Mouse (Mus musculus): ENCODE measurements at regions not wholly inside any gene's neighbourhood (a gene's known extent, or its start where the extent isn't known, plus 50 kb on each side); places are given as distances from the start of the nearest gene placed in this dataset.
"Not testable (repeated sequence)": the region's sequence is repeated elsewhere in the genome, so short reads cannot be mapped to it uniquely, and the experiment has no call there.

DNA sequence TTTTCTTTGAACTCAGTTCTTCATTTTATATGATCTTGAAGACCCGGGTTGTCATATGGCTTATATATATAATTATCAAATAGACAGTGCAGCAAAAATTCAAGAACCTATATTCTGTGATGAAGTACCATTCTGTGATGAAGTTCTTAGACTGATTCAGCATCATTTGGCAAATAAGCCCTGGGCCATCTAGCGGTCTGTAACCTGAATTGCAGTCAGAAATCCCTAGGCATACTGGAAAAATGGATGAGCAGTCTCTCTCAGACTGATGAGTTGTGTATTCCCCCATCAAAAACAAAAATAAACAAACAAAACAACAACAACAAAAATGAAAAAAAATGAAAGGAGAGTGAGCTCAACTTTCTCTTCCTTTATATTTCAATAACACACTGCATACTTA, 232.3 kb downstream of the Ppp1r3a start:
- Histone ChIP-seq H3K4me1 (no peaks in the 10 kb centered on the region), H3K9me3 (replicated peaks) (no peaks in the 10 kb centered on the region), H3K4me3 (no peak overlapping the region), H3K36me3 (no peaks in the 10 kb centered on the region), H3K27ac (no peak overlapping the region), H3K4me2 (replicated peaks) (no peak overlapping the region), H3K9ac (no peak overlapping the region), H3K27me3 (no peaks in the 10 kb centered on the region)
- ATAC-seq (ENCODE audit: low FRiP score), result no peak
- 19% methylated on average over 2 of the region's 2 CpGs for WGBS

DNA sequence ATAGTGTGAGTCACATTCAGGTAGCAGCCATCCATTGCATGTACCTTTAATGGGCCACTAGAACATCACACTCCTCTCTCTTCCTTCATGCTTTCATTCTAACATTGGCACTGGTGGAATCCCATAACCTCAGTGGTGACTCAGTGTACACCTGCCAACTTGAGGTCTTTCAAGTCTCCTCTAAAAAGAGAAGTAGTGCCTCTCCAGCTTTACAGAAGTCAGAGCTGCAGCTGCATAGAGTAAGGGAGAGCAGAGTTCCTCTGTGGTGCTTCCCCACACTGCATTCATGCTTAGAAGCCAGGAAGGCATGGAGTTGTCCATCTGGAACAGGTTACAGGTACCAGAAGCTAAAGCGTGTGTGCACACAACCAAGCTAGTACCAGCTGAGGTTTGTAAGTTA, 233.8 kb downstream of the Ppp1r3a start:
- 85% methylated on average over 1 of the region's 1 CpGs for WGBS
- H3K4me1 ChIP-seq, result no peaks in the 10 kb centered on the region
- H3K9me3 ChIP-seq (replicated peaks), result no peaks in the 10 kb centered on the region
- no peak overlapping the region for H3K4me3 ChIP-seq
- H3K27ac ChIP-seq, result no peak overlapping the region
- H3K36me3 ChIP-seq, result no peaks in the 10 kb centered on the region
- no peak overlapping the region for H3K4me2 ChIP-seq (replicated peaks)
- no peak for ATAC-seq (ENCODE audit: low FRiP score)
- no peaks in the 10 kb centered on the region for H3K27me3 ChIP-seq
- no peak overlapping the region for H3K9ac ChIP-seq

- Histone ChIP-seq H3K27ac (no peak overlapping the region), H3K4me1 (no peaks in the 10 kb centered on the region), H3K9me3 (replicated peaks) (no peaks in the 10 kb centered on the region), H3K4me2 (replicated peaks) (no peak overlapping the region), H3K36me3 (no peaks in the 10 kb centered on the region), H3K27me3 (no peaks in the 10 kb centered on the region), H3K4me3 (no peak overlapping the region), H3K9ac (no peak overlapping the region)
- WGBS, result 70% methylated on average over 1 of the region's 1 CpGs
- no peak for ATAC-seq (ENCODE audit: low FRiP score)
Observed at GRCm38 (mm10) chr6:14504171-14504570, 250.9 kb downstream of the Ppp1r3a start.

- ATAC-seq (ENCODE audit: low FRiP score), result no peak
- Histone ChIP-seq H3K27ac (no peak overlapping the region), H3K27me3 (no peaks in the 10 kb centered on the region), H3K9me3 (replicated peaks) (no peaks in the 10 kb centered on the region), H3K4me3 (no peak overlapping the region), H3K4me1 (no peaks in the 10 kb centered on the region), H3K9ac (no peak overlapping the region), H3K36me3 (no peaks in the 10 kb centered on the region), H3K4me2 (replicated peaks) (no peak overlapping the region)
- WGBS, result 84% methylated on average over 2 of the region's 2 CpGs
Observed at GRCm38 (mm10) chr6:14500663-14501062, 254.4 kb downstream of the Ppp1r3a start.

GRCm38 (mm10) chr6:14499882-14500281, 255.2 kb downstream of the Ppp1r3a start:
- not testable (repeated sequence) for H3K27me3 ChIP-seq; H3K27ac ChIP-seq; H3K4me1 ChIP-seq; H3K9me3 ChIP-seq (replicated peaks); ATAC-seq (ENCODE audit: low FRiP score); H3K4me2 ChIP-seq (replicated peaks); H3K9ac ChIP-seq; H3K36me3 ChIP-seq; H3K4me3 ChIP-seq
- WGBS, result 54% methylated on average over 1 of the region's 1 CpGs

GRCm38 (mm10) chr6:14486642-14487041, 268.4 kb downstream of the Ppp1r3a start:
- not testable (repeated sequence) for H3K36me3 ChIP-seq; H3K27me3 ChIP-seq; H3K27ac ChIP-seq; H3K9ac ChIP-seq; H3K4me2 ChIP-seq (replicated peaks); H3K4me1 ChIP-seq; ATAC-seq (ENCODE audit: low FRiP score); H3K4me3 ChIP-seq; H3K9me3 ChIP-seq (replicated peaks)
- WGBS, result 62% methylated on average over 3 of the region's 3 CpGs

DNA sequence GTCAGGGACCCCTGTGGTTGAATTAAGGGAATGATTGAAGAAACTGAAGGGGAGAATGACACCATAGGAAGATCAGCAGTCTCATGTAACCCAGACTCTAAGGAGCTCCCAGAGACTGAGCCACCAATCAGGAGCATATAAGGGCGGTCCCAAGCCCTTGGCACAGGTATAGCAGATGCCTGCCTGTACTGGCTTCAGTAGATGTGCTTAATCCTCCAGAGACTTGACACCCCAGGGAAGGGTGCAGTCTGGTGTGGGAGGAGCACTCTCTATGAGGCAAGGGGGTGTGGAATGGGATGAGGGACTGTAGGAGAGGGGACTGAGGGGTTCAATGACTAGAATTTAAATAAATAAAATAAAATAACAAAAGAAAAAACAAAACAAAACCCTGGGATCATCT, 298.7 kb downstream of the Ppp1r3a start:
- no peak overlapping the region for H3K9ac ChIP-seq
- no peak overlapping the region for H3K27ac ChIP-seq
- H3K27me3 ChIP-seq, result no peaks in the 10 kb centered on the region
- no peaks in the 10 kb centered on the region for H3K9me3 ChIP-seq (replicated peaks)
- H3K4me2 ChIP-seq (replicated peaks), result no peak overlapping the region
- no peaks in the 10 kb centered on the region for H3K36me3 ChIP-seq
- H3K4me1 ChIP-seq, result no peaks in the 10 kb centered on the region
- ATAC-seq (ENCODE audit: low FRiP score), result no peak
- 100% methylated on average over 1 of the region's 1 CpGs for WGBS
- no peak overlapping the region for H3K4me3 ChIP-seq

DNA sequence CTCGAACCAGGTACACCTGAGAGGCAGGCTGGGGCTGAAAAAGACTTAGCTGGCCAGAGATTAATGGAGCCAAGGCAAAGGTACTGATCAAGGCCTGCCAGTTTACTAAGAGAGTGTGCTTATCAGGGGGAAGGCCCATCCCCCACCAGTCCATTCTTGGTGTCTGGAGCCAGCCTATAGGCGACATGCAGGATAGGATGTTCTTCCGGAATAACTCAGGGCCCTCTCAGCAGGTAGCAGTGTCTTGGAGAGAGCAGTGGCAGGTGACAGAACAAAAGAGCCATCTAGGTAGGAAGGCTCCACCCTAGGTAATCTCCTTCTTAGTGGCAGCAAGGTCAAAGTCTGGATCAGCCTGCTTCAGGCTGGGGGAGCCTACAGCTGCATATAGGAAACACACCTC, 301.8 kb downstream of the Ppp1r3a start:
- not testable (repeated sequence) for H3K9ac ChIP-seq; H3K27ac ChIP-seq; H3K36me3 ChIP-seq; H3K4me1 ChIP-seq; H3K9me3 ChIP-seq (replicated peaks); H3K27me3 ChIP-seq; H3K4me3 ChIP-seq; ATAC-seq (ENCODE audit: low FRiP score); H3K4me2 ChIP-seq (replicated peaks)
- WGBS, result 85% methylated on average over 3 of the region's 3 CpGs

DNA sequence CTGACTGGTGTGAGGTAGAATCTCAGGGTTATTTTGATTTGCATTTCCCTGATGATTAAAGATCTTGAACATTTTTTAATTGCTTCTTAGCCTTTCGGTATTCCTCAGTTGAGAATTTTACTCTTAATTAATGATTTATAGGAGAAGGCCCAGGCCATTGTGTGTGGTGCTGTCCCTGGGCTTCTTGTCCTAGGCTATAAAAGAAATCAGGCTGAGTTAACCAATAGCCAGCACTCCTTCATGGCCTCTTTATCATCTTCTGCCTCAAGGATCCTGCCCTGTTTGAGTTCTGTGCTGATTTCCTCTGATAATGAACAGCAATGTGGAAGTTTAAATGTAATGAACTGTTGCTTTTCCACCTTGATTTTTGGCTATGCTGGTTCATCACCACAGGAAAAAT, 323.3 kb downstream of the Ppp1r3a start:
- Histone ChIP-seq H3K27me3 (no peaks in the 10 kb centered on the region), H3K4me1 (no peaks in the 10 kb centered on the region), H3K9ac (no peak overlapping the region), H3K36me3 (no peaks in the 10 kb centered on the region), H3K9me3 (replicated peaks) (no peaks in the 10 kb centered on the region), H3K4me3 (no peak overlapping the region), H3K27ac (no peak overlapping the region), H3K4me2 (replicated peaks) (no peak overlapping the region)
- ATAC-seq (ENCODE audit: low FRiP score), result no peak
- 79% methylated on average over 1 of the region's 1 CpGs for WGBS

DNA sequence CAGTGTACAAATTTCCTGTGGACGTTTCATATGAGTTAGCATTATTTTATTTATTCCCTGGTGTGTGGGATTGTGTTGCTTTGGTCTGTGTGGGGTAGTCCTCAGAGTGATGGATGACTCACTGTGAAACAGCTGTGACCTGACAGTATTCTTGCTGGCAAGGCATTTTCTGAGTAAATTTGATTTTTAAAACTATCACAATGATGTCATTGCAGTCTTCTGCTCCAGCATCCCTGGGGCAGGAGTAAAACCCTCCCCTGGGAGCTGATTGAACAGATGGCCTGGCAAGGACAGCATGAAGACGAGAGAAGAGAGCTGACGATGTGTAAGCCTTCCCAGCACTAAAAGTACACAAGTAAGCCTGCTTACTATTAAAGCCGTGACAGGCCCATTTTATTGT, 345.3 kb downstream of the Ppp1r3a start:
- ATAC-seq (ENCODE audit: low FRiP score), result peak; percentile 74
- no peak overlapping the region for H3K4me2 ChIP-seq (replicated peaks)
- no peaks in the 10 kb centered on the region for H3K27me3 ChIP-seq
- no peaks in the 10 kb centered on the region for H3K9me3 ChIP-seq (replicated peaks)
- H3K36me3 ChIP-seq, result no peaks in the 10 kb centered on the region
- H3K4me3 ChIP-seq, result no peak overlapping the region
- H3K4me1 ChIP-seq, result no peaks in the 10 kb centered on the region
- no peak overlapping the region for H3K9ac ChIP-seq
- no peak overlapping the region for H3K27ac ChIP-seq
- 28% methylated on average over 4 of the region's 4 CpGs for WGBS

DNA sequence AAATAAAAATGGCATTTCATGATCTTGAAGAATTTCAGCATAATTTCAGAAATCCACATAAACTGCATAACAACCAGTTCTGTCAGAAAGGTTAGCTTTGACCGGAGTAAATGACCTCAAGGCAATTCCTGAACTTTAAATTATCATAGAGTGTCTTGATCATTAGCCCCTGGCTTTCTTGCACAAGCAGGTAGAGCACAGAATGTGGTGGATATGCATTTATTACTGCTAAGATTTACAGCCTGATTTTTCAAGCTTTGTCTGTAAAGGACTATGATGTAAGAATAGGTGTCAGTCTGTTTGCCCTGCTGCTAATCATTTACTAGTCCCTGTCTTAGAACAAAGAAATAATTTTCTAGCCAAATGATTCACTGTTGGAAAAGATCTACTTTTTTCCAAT, 347.3 kb downstream of the Ppp1r3a start:
- no peak for ATAC-seq (ENCODE audit: low FRiP score)
- Histone ChIP-seq H3K27ac (no peak overlapping the region), H3K9ac (no peak overlapping the region), H3K4me1 (no peaks in the 10 kb centered on the region), H3K4me3 (no peak overlapping the region), H3K27me3 (no peaks in the 10 kb centered on the region), H3K36me3 (no peaks in the 10 kb centered on the region), H3K4me2 (replicated peaks) (no peak overlapping the region), H3K9me3 (replicated peaks) (no peaks in the 10 kb centered on the region)
- 83% methylated on average over 1 of the region's 1 CpGs for WGBS

DNA sequence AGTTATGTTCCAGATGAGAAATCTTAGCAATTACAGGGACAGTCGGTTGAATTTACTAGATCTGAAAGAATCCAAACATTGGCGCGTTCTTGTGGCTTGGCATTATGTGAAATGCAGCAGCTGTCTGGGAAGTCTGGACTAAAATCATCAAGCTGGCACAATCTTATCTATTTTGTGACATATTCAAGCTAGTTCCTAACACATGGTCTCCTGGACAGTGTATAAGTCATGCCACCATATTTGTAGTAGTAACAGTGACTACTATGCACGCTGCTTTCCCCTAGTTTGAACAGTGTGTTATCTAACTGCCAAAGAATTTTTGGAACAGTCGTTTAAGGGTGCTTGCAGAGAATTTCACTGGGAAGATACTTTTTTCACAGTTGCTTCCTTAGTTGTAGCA, 396.8 kb downstream of the Ppp1r3a start:
- no peak overlapping the region for H3K4me2 ChIP-seq (replicated peaks)
- WGBS, result 84% methylated on average over 5 of the region's 5 CpGs

More for the DNA sequence above, 396.8 kb downstream of the Ppp1r3a start:
- Histone ChIP-seq H3K27ac (no peak overlapping the region), H3K9me3 (replicated peaks) (0 out of 2 replicates have a peak, but pooled peaks cover 3% of the 10 kb centered on the region), H3K36me3 (no peaks in the 10 kb centered on the region), H3K4me1 (no peaks in the 10 kb centered on the region), H3K9ac (no peak overlapping the region), H3K27me3 (no peaks in the 10 kb centered on the region), H3K4me3 (no peak overlapping the region)
- ATAC-seq (ENCODE audit: low FRiP score), result no peak
